Mouse (Mus musculus): ENCODE measurements around the gene Dgki.

- TF ChIP-seq CTCF (IDR thresholded peaks at IDR 0.05; ENCODE audit: extremely low read depth, insufficient read length, insufficient replicate concordance, low read depth, low read length): no peak
- no peak for TF ChIP-seq POLR2A (IDR thresholded peaks at IDR 0.05; ENCODE audit: low read depth, low read length)
Measured at GRCm38 (mm10) chr6:36896656-36897055, 403.3 kb downstream of the Dgki start.
